Mouse (Mus musculus): ENCODE results near the gene Brat1. TPM values are rescaled to one million over a fixed set of nuclear protein-coding genes. Genes with fewer than 3 reads are reported as not detected.
A peak's percentile ranks its signal among the peaks of the same experiment; 100 is the strongest.
"Not testable (repeated sequence)": the region's sequence is repeated elsewhere in the genome, so short reads cannot be mapped to it uniquely, and the experiment has no call there.

Gene Brat1
- 10 to 100 TPM; 20.5 to 22.4 TPM for total RNA-seq (2021)

DNA sequence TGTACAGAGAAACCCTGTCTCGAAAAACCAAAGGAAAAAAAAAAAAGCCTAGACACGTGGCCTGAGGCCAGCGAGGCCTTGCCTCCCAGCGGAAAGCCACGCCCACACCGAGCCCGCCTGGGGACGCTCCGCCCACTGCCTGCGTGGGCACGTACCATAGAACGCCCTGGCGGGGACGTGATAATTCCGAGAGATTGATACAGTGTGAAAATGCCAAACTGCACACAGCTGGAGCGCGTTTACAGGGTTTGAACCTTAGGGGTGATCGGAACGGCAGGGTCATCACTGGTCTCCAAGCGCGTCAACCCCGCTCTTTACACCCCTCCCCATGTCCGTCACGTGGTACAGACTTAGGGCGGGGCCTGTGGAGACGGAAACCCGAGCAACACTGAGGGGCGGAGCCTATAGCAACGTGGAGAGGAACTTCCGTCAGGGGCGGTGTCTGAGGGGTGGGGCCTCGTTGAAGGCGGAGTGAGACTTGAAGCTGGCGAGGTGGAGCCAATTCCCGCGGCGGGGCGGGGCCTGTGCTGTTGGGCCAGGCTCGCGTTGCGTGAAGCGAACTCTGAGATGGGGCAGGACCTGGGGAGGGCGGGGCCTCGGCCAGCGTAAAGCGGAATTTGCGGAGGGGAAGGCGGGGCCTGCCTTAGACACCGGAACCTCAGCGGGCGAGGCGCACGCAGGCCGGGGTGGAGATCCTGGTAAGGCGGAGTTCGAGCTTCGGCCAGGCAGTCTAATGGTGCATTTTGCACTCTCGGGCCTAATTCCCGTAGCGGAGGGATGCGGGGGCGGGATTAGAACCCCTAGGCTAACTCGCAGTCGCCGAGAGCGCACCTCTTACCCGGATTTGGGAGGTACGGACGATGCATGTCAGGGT, at the start of gene Brat1:
Gene Brat1 (plus strand): TSS at position 634 of the 874 bp plus-strand sequence.
- intact Hi-C loops (cut with DNase I), result loop anchor here (2.0 kb wide), 1 partner anchor 56 kb away; the partner anchor contains the start of gene Ttyh3
- DNase-seq (ENCODE audit: low spot score in 2 of 2), result peak; percentile 99 to 100

GRCm38 (mm10) chr5:140659607-140660272, 45.1 kb upstream of the Brat1 start:
- peak; percentile 69 to 86 for DNase-seq (ENCODE audit: low spot score in 2 of 2)
- intact Hi-C loops (cut with DNase I), result no loop called here

GRCm38 (mm10) chr5:140660398-140660797, 44.4 kb upstream of the Brat1 start:
- DNase-seq (ENCODE audit: low spot score in 2 of 2), result no peak
- intact Hi-C loops (cut with DNase I), result no loop called here

DNA sequence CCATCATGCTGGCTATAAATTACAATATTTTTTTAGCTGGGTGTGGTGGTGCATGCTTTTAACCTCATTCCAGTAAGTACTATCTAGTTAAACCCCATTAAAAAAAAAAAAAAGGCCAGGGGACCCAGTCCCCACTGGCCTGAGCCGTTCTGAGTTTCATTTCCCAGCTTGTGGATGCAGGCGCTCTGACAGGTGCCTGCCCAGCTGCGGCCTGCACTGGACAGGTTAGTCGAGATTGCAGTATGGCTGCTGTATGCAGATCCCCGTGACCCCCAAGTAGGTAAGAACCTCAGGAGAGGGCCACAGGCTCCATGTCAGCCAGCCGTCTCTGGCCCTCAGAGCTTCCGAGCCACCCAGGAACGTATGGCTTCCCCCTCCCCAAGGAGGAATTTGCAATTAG, 43.4 kb upstream of the Brat1 start:
- intact Hi-C loops (cut with DNase I), result no loop called here
- no peak for DNase-seq (ENCODE audit: low spot score in 2 of 2)

- peak; percentile 47 to 81 for DNase-seq (ENCODE audit: low spot score in 2 of 2)
- intact Hi-C loops (cut with DNase I), result loop anchor here (2.0 kb wide), 1 partner anchor 13 kb away; the partner anchor contains the start of gene Ttyh3
Observed at GRCm38 (mm10) chr5:140661875-140662643, 42.8 kb upstream of the Brat1 start.

- peak in 1 of 2 experiments; percentile 56 for DNase-seq (ENCODE audit: low spot score in 2 of 2)
- intact Hi-C loops (cut with DNase I), result loop anchor here (2.0 kb wide), 1 partner anchor 14 kb away; the partner anchor contains the start of gene Ttyh3
Observed at GRCm38 (mm10) chr5:140662741-140663592, 41.8 kb upstream of the Brat1 start.

DNA sequence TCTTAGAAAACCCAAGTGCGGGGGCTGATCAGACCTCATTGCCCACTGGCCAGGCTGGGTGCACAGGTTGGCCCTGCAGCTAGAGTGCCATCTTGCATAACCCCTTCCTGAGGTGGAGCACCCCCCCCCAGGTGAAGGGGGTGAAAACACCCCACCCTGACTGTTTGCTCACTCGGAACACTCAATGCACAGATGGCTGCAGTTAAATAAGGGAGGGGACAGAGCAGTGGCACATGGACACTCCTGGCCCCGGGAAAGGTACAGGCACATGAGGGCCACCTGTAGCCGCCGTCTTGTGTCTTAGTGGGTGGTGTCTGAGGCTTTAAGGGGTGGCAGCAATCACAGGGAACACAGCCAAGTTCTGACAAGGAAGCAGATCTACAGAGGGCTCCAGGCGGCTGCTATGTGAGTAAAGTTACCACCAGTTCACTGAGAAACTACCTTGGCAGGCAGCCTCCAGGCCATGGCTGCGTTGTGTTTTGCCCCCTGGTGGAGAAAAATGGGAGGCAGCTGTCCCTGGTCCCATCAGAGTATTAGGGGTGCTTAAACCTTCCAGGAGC, 41.1 kb upstream of the Brat1 start:
- intact Hi-C loops (cut with DNase I), result loop anchor here (1.0 to 2.0 kb wide), 2 partner anchors 15 to 123 kb away; partner anchors contain the start of gene Ttyh3
- DNase-seq (ENCODE audit: low spot score in 2 of 2), result peak; percentile 60 to 65

GRCm38 (mm10) chr5:140672115-140672514, 32.7 kb upstream of the Brat1 start:
- DNase-seq (ENCODE audit: low spot score in 2 of 2), result no peak
- intact Hi-C loops (cut with DNase I), result no loop called here

- DNase-seq (ENCODE audit: low spot score in 2 of 2); intact Hi-C loops (cut with DNase I): not testable (repeated sequence)
Observed at GRCm38 (mm10) chr5:140672603-140673002, 32.2 kb upstream of the Brat1 start.

DNA sequence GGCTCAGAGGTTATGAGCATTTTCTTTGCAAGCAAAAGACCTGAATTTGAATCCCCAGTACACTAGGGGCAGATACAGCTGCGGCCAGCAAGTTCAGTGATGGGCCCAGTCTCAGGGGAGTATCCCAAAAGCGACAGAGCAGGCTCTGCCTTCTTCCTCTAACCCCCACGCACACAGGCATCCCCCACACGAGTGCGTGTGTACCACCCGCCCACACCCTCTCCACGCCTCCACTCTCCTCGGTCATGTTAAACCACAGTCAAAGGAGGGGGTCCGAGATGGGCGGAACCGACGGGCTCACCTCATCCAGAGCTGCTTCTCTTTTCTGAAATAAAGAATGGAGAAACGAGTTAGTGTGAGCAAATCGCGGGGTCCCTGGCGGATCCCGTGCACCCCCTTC, 30.8 kb upstream of the Brat1 start:
- intact Hi-C loops (cut with DNase I), result no loop called here

GRCm38 (mm10) chr5:140675079-140675478, 29.7 kb upstream of the Brat1 start:
- no peak for DNase-seq (ENCODE audit: low spot score in 2 of 2)
- intact Hi-C loops (cut with DNase I), result no loop called here

More for the DNA sequence above, 30.8 kb upstream of the Brat1 start:
- DNase-seq (ENCODE audit: low spot score in 2 of 2), result no peak

- peak; percentile 50 to 74 for DNase-seq (ENCODE audit: low spot score in 2 of 2)
Observed at GRCm38 (mm10) chr5:140675640-140676039, 29.2 kb upstream of the Brat1 start.

GRCm38 (mm10) chr5:140677137-140677536, 27.7 kb upstream of the Brat1 start:
- intact Hi-C loops (cut with DNase I), result no loop called here
- no peak for DNase-seq (ENCODE audit: low spot score in 2 of 2)

More at GRCm38 (mm10) chr5:140675640-140676039, 29.2 kb upstream of the Brat1 start:
- intact Hi-C loops (cut with DNase I), result no loop called here

- intact Hi-C loops (cut with DNase I), result no loop called here
- DNase-seq (ENCODE audit: low spot score in 2 of 2), result no peak
Observed at GRCm38 (mm10) chr5:140680051-140680450, 24.8 kb upstream of the Brat1 start.

DNA sequence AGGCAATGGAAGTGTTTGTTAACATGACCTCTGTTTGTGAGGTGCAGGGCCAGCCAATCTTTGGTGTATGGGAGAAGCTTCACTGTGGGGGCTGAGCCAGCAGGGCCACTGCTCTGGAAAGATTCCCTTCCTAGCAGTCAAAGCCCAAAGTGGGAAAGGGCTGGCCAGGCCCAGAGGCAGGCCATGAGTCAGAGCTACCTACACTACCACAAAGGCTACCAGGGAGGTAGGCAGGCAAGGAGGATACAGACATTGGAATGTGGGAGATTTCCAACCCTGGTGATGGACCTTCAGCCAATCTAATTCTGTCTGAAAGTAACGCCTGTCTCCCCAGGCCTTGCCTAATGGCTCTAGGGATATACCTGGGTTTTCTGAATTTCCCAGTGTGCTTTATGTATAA, 23.9 kb upstream of the Brat1 start:
- intact Hi-C loops (cut with DNase I), result no loop called here
- DNase-seq (ENCODE audit: low spot score in 2 of 2), result no peak

DNA sequence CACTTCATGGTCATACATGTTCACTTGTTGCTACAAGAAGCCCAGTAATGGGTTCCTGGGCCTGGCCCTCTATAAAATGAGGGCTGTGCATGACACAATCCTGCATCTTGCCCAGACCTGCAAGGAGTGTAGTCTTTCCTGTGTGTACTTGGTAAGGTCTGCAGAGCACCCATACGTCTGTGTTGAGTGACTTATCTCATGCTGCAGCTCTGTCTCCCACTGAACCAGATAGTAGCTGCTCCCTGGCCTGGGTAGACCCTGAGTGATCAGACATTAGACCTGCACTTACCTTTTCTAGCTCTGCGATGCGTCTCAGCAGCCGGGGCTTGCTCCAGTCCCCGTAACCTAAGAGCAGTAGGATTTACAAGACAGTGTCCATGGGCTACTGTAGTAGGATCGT, 22.7 kb upstream of the Brat1 start:
- intact Hi-C loops (cut with DNase I), result no loop called here
- no peak for DNase-seq (ENCODE audit: low spot score in 2 of 2)

DNA sequence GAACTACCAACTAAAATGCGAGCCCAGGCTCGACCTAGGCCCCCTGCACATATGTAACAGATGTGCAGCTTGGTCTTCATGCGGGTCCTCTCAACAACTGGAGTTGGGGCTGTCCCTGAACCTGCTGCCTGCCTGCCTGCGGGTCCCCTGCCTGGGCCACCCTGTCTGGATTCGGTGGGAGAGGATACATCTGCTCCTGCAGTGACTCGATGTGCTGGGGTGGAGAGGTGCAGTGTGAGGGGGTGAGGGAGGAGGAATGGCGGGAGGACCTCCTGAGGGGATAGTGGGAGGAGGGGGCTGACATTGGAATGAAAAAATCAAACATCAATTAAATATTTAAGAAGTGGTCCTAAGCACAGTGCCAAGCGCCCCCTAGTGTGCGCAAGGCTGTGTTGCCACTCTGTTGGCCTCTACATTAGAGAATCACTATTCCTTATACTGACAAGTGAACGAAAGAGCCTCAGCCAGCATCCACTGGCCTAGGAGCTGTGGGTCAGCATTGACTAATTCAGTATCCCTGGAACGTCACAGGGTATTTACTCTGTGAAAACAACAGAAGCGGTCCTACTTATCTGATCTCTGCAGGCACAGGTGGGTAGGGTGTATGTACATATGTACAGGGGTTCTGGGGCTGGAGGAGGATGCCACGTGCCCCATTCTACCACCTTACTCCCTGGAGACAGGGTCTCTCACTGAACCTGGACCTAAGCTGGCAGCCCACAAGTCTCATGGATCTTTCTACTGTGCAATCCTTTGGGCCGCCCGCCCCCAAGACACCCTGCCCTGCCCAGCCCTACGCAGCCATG, 20.3 kb upstream of the Brat1 start:
- intact Hi-C loops (cut with DNase I), result loop anchor here (2.0 kb wide), 1 partner anchor 144 kb away; no protein-coding TSS in a partner anchor
- DNase-seq (ENCODE audit: low spot score in 2 of 2), result peak; percentile 42 to 71

DNA sequence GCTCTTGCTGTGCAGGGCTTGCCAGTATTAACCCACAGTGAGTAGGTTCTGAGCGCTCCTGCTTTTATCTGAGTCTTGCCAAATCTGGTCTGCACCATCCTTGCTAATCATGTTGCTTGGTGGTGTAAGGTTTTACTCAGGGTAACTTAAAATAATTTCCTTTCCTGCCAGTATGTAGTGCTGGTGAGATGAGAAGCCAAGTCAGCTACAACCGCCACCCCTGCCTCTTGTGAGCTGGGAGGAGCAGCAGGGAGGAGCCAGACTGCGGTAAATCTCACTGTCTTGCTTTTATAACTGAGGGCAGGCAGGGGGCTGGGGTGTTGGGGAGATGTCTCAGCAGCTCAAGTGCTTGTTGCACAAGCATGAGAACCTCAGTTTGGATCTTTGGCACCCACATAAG, 16.4 kb upstream of the Brat1 start:
- intact Hi-C loops (cut with DNase I), result no loop called here
- peak in 1 of 2 experiments; percentile 84 for DNase-seq (ENCODE audit: low spot score in 2 of 2)

All from left cerebral cortex, postnatal 25 days (tissue).